Mouse (Mus musculus) liver, postnatal 0 days (tissue): ENCODE results near the gene Obsl1. TPM values are rescaled to one million over a fixed set of nuclear protein-coding genes. Genes with fewer than 3 reads are reported as not detected.

Experiments
- ATAC-seq: fragments of 200-750 bp; cut with Nextera tagmentation; 2 replicates; pipeline ENCODE4 v1.8.0; 2017; ENCODE audit warnings: mild to moderate bottlenecking, moderate library complexity
- DNase-seq: peaks from one replicate; pipeline ENCODE4 v3.0.0-alpha.2; 2016
- H3K27ac ChIP-seq: fragments of 300-500 bp; sonication (generic); 2 replicates; pipeline ENCODE4 v1.5.1; 2014; ENCODE audit warnings: antibody characterized with exemption, moderate library complexity, mild to moderate bottlenecking, low read depth
- H3K27me3 ChIP-seq: fragments of 300-500 bp; sonication (generic); 2 replicates; pipeline ENCODE4 v1.6.1; 2014; ENCODE audit warnings: low read length, control low read depth, mixed read lengths; ENCODE audit not compliant: insufficient read depth
- H3K36me3 ChIP-seq: fragments of 300-500 bp; sonication (generic); replicated peaks from 2 replicates; pipeline ENCODE4 v1.6.1; 2014; ENCODE audit warnings: mild to moderate bottlenecking, control low read depth, low read length, moderate library complexity, mixed read lengths; ENCODE audit not compliant: insufficient read depth
- H3K4me1 ChIP-seq: fragments of 300-500 bp; sonication (generic); 2 replicates; pipeline ENCODE4 v1.6.1; 2014; ENCODE audit warnings: antibody characterized with exemption, mild to moderate bottlenecking, control low read depth; ENCODE audit not compliant: insufficient read depth
- H3K4me2 ChIP-seq: fragments of 300-500 bp; sonication (generic); 2 replicates; pipeline ENCODE4 v1.6.1; 2014; ENCODE audit warnings: low read depth, mild to moderate bottlenecking, low read length, moderate library complexity, mixed read lengths
- H3K4me3 ChIP-seq: fragments of 300-500 bp; sonication (generic); 2 replicates; pipeline ENCODE4 v1.5.1; 2014; ENCODE audit warnings: low read depth, low read length
- H3K9ac ChIP-seq: fragments of 300-500 bp; sonication (generic); replicated peaks from 2 replicates; pipeline ENCODE4 v1.6.1; 2014; ENCODE audit warnings: mild to moderate bottlenecking, moderate library complexity
- H3K9me3 ChIP-seq: fragments of 300-500 bp; sonication (generic); 2 replicates; pipeline ENCODE4 v1.6.1; 2016; ENCODE audit warnings: mild to moderate bottlenecking, control low read depth, low read length, mixed read lengths
- CTCF ChIP-seq: sonication (generic); IDR thresholded peaks from 2 replicates; pipeline ENCODE4 v1.5.1; 2016; ENCODE audit warnings: antibody characterized with exemption, low read depth
- EP300 ChIP-seq: IDR thresholded peaks from 2 replicates; pipeline ENCODE4 v1.6.1; 2016; ENCODE audit warnings: antibody characterized with exemption, low read depth, mild to moderate bottlenecking
- WGBS: fragments of 180-500 bp; shearing (Covaris S2); extraction: QIAGEN DNeasy Blood & Tissue Kit; methylation state at CpG from one replicate; pipeline ENCODE4 v1.1.7; 2014; ENCODE audit not compliant: insufficient replicate concordance; 5-methylcytosine and 5-hydroxymethylcytosine counted together
- polyA plus RNA-seq: library from polyadenylated mRNA; unstranded; fragments of >200 nt; fragmentation: Nextera tagmentation; extraction: Ambion mirVana; gene quantifications from 2 replicates; pipeline ENCODE4 v1.2.1, GENCODE M21; 2015

Obsl1 gene
- polyA plus RNA-seq, 1 experiment from 2014 or later, result 3.4 TPM

DNA sequence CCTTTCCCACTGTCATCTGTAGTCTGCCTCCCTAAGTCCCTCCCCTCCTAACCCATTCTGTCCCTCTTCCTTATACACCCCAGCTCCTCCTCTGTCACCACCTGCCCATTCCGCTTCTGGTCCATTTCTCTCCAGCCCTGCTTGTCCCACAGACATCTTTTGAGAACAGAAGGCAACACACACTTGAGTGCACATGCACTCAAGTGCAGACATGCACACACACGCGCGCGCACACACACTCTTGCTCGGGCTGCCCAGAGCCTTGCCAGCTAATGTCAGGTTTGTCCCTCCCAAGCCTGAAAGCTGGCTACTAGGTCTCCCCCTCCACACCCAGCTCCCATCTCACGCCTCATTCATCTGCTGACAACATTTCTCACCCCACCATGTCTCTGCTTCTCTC is 65.6 kb downstream of the Obsl1 start:
- Histone ChIP-seq H3K4me2 (no peak overlapping the region), H3K27ac (no peak overlapping the region), H3K4me3 (no peak overlapping the region), H3K9me3 (no peaks in the 10 kb centered on the region), H3K36me3 (0 out of 2 replicates have a peak, but pooled peaks cover 10% of the 10 kb centered on the region), H3K4me1 (peaks cover 9% of the 10 kb centered on the region), H3K27me3 (no peaks in the 10 kb centered on the region), H3K9ac (no peak overlapping the region)
- DNase-seq (no peak), ATAC-seq (no peak)
- TF ChIP-seq CTCF, result no peak
- no peak for TF ChIP-seq EP300
- WGBS, result 91% methylated on average over 7 of the region's 7 CpGs

DNA sequence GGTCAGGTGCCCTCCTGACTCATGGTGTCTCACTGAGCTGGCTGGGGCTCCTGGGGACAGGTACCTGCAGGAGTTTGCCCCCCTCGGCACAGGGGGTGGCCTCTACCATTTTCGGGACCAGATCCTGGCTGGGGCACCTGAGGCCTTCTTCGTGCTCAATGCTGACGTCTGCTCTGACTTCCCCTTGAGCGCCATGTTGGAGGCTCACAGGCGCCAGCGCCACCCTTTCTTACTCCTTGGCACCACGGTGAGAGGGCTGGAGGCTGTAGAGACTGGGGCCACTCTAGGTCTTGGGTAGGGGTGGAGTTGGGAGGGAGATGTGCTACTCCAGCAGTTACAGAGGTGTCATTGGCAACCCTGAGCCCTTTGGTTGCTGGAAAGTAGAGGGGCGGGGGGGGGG is 67.5 kb downstream of the Obsl1 start:
- DNase-seq, result no peak
- no peak overlapping the region for H3K9ac ChIP-seq
- no peak for TF ChIP-seq CTCF
- TF ChIP-seq EP300, result no peak
- H3K9me3 ChIP-seq, result no peaks in the 10 kb centered on the region
- H3K4me1 ChIP-seq, result peaks cover 9% of the 10 kb centered on the region
- H3K27ac ChIP-seq, result no peak overlapping the region
- H3K4me3 ChIP-seq, result no peak overlapping the region
- WGBS, result 83% methylated on average over 8 of the region's 9 CpGs
- H3K36me3 ChIP-seq, result 0 out of 2 replicates have a peak, but pooled peaks cover 10% of the 10 kb centered on the region
- H3K27me3 ChIP-seq, result no peaks in the 10 kb centered on the region
- no peak for ATAC-seq
- no peak overlapping the region for H3K4me2 ChIP-seq

DNA sequence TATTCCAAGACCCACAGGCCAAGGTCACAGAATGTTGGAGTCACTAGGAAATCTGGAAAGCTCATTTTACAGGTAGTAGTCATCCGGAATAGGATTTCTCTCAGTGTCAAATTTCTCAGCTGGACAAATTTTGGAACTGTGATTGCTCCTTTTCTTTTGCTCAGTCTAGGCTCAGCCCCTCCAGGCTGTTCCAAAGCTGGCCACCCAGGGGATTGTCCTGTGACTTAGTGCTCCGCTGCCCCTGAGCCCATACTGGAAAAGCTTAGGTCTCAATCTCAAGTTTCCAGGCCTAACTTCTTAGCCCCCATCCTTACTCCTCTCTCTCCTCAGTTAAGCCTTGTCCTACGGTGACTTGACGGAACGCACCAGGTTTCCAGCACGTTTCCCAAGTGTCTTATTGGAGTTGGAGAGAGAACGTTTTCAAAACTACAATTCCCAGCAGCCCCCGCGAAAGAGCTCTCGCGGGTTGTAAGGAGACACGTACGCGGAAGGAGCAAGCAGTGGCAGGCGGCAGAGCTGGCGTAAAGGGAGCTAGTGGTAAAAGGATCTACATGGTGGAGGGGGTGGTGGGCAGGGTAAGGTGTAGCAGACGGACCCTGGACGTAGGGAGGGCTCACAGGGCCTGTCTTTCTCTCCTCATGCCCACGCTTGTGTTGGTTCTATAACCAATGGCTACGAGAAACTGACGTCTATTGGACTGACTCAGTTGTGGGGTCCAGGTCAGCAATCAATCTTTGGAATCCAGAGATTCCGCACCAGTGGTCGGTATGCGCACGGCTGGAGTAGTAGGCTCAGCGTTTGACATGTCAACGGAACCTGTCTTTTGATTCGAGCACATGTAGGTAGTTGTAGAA is 70.5 kb downstream of the Obsl1 start, which contains the start of gene Gmppa:
TSS of gene Gmppa (plus strand) at position 456 of the 854 bp plus-strand sequence.
- ATAC-seq, result peak; percentile 80
- H3K9me3 ChIP-seq, result no peaks in the 10 kb centered on the region
- H3K27ac ChIP-seq, result peak within 1 kb of the TSS; percentile 67
- no peaks in the 10 kb centered on the region for H3K27me3 ChIP-seq
- H3K36me3 ChIP-seq, result 0 out of 2 replicates have a peak, but pooled peaks cover 3% of the 10 kb centered on the region
- WGBS, result 7% methylated on average over 28 of the region's 28 CpGs
- H3K9ac ChIP-seq, result peak within 1 kb of the TSS; percentile 83
- H3K4me3 ChIP-seq, result peak within 1 kb of the TSS; percentile 81
- peaks cover 9% of the 10 kb centered on the region for H3K4me1 ChIP-seq
- peak; percentile 82 for DNase-seq
- H3K4me2 ChIP-seq, result peak within 1 kb of the TSS; percentile 86
- no peak for TF ChIP-seq EP300
- TF ChIP-seq CTCF, result no peak

Other genes with a start within 250 kb of the Obsl1 start
- 0.02 and 0.09 TPM in 2 replicates for gene Ptprn, start 241.9 kb downstream of the Obsl1 start, polyA plus RNA-seq
- gene Resp18, start 228.0 kb downstream of the Obsl1 start, polyA plus RNA-seq, result not detected in 2 replicates
- 50.5 and 52.8 TPM in 2 replicates for gene Dnpep, start 188.5 kb downstream of the Obsl1 start, polyA plus RNA-seq
- 4.0 and 14.2 TPM in 2 replicates for gene Des, start 146.1 kb downstream of the Obsl1 start, polyA plus RNA-seq
- 3.4 and 3.5 TPM in 2 replicates for gene Speg, start 131.2 kb downstream of the Obsl1 start, polyA plus RNA-seq
- gene Gmppa, start 70.5 kb downstream of the Obsl1 start, polyA plus RNA-seq, result 21.0 and 22.0 TPM in 2 replicates
- not detected in 2 replicates for gene Asic4, start 56.0 kb downstream of the Obsl1 start, polyA plus RNA-seq
- gene Chpf, start 27.1 kb downstream of the Obsl1 start, polyA plus RNA-seq, result 3.1 and 3.3 TPM in 2 replicates
- gene Tmem198, start 26.9 kb downstream of the Obsl1 start, polyA plus RNA-seq, result 0.08 TPM in 1 of 2 replicates, not detected in the other
- 0.33 and 0.36 TPM in 2 replicates for gene Inha, start 625 bp upstream of the Obsl1 start, polyA plus RNA-seq
- gene Stk11ip, start 15.1 kb upstream of the Obsl1 start, polyA plus RNA-seq, result 3.3 TPM in 2 replicates
- gene Slc4a3, start 39.8 kb upstream of the Obsl1 start, polyA plus RNA-seq, result 0.40 and 0.42 TPM in 2 replicates